Mouse (Mus musculus) mesoderm, embryonic 11.5 days (tissue): ENCODE data around the gene Slc29a1.

Experiments used
- DNase-seq: peaks from one replicate; pipeline ENCODE4 v3.0.0-alpha.2; 2012; ENCODE audit warnings: low read depth, low spot score

Slc29a1 gene

DNA sequence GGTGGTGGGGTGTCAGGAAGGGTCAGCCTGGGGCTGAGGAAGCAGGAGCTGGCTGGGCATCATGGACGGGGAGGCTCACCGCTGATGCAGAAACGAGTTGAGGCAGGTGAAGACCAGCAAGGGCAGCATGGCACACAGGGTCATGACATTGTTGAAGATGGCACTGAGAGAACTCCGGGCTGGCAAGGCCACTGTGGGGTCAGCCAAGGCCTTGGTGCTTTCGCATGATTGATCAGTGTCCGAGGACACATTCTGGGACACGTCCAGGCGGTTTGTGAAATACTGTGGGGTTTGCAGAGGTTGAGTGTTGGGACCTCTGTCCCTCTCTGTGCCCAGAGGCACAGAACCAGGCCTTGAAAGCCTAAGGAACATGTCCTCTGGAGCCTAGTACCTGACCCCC, 9.6 kb downstream of the Slc29a1 start:
- no peak for DNase-seq

DNA sequence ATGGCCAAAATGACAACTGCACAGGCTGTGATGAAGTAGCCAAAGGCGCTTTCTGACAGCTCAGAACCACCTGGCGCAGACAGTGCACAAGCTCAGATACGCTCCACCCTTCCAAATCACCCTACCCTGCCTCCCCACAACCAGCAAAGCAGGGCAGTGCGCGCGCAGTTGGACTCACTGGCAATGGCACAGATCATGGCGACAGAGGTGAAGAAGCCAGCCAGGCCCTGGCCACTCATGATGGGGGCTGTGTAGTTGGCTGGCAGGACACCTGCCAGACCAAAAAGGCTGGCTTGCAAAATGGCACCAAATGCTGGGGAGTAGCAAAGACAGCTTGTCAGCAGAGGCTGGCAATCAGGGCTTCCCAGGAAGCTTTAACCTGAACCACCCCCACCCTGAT, 10.2 kb downstream of the Slc29a1 start:
- no peak for DNase-seq

DNA sequence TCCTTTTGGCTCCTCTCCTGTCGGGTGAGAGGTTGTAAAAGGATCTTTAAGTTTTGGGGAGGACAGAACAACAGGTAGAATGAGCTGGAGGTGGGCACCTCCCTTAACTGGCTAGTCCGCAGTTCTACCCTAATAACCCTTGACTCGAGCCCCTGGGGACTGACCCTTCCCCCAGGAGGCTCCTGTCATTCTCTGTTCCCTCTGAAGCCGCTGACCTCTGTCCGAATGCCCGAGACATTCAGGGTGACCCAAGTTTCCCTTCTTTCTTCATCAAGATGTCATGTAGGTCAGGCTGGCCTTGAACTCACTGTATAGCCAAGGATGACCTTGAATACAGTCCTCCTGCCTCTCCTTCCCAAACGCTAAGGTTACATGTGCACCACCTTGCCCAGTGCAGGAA, 11.0 kb downstream of the Slc29a1 start:
- DNase-seq, result no peak

DNA sequence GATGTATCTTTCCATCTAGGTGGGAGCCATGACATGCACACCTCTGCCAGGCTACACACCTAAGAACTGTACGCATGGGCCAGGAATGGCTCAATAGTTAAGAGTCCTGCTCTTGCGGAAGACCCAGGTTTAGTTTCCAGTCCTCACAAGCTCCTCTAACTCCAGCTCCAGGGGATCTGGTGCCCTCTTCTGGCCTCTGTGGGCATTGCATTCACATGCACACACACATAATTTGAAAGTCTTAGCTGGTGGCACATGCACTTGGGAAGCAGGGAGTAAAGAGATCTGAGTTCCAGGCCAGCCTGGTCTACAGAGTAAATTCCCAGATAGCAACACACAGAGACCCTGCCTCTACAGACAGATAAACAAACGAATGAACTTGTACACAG, 13.0 kb downstream of the Slc29a1 start:
- no peak for DNase-seq

DNA sequence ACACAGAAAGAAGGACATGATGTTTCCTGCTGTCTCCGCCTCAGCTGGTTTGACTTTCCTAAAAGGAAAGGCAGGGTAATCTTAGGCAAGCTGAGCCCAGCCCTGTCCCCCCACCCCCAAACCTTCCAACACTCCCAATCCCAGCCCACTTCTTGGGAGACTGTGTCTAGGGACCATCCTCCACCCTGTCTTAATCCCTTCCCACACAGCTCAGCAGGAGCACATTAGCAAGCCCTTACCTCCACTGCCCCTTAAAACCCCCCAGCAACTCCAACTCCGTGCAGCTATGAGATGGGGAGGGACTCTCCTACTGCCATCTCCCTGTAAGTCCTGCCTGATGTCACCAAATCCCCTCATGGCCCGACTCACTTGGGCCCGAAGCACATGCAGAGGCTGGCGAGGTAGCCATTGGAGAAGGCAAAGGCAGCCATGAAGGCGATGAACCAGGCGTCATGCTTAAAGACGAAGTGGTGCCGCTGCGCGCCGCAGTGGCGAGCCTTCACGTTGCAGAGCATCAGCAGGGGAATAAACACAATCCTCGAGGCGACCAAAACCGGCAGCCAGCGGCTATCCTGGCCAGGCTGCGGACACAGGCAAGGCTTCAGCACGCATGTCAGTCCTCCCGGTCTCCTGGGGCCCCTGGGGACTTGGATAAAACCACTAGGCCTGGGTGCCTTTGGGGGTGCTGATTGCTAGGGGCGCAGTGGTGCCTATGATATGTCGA, 13.5 kb downstream of the Slc29a1 start:
- DNase-seq, result no peak

DNA sequence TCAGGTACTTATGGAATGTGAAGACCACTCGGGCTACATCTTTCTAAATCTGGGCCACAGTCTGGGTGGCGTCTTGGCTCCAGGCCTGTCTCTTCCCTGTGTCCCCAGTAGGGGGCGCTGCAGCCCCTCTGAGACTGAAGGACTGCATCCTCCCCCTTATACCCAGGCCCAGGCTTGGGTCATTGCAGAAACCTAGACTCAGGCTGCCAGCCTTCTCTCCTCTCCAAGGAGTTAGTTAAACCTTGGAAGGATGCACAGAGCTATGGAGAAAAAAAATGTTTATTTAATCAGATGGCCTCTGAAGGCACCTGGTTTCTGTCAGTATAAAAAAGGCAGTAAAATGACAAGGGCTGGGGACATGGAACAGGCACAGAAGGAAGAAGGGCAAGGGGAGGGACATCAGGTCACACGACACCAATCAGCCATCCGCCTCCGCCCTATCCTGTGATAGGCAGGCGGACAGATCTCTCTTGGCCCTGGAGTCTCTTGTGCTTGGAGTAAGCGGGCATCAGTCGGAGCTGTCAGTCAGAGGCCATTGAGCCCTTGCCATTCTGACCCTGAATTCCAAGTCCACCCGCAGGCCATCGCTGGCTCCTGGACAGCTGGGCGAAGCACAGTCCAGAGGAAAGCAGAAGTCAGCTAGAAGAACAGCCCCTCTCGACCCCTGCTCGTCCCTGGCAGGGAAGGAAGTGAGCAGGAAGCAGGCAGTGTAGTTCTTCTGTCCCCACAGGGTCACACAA, 14.3 kb downstream of the Slc29a1 start:
- peak; percentile 84 for DNase-seq

DNA sequence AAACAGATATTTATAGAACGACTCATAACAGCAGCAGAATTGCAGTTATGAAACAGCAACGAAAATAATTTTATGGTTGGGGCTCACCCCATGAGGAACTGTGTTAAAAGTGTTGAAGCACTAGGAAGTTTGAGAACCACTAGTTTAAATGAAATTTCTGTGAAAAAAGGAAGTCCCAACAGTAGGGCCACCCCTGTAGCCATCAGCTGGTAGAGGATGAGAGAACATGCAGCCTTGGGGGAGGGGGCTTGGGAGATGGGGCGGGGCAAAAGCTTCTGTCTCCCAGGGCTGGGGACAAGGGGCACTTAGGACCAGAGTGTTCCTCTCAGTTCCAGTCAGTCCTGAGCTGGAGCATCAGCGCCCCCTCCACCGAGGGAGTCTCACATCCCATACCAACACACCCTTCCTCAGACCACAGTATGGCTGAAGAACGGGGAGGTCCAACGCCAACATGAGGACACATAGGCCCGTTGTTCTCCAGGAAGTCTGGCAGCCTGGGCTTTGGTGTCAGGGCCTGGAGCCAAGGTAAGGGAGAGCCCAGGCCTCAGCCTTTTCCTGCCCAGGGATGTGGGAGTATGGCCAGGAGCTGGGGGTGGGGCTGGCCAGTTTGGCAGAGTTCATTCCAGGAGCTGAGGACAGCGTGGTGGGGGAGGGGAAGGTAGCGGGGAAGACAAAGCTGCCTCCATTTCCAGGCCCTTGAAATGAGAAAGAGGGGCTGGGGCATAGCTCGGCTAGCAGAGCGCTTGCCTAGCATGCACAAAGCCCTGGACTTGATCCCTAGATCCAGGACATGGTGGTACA, 15.1 kb downstream of the Slc29a1 start:
- peak; percentile 42 for DNase-seq

DNA sequence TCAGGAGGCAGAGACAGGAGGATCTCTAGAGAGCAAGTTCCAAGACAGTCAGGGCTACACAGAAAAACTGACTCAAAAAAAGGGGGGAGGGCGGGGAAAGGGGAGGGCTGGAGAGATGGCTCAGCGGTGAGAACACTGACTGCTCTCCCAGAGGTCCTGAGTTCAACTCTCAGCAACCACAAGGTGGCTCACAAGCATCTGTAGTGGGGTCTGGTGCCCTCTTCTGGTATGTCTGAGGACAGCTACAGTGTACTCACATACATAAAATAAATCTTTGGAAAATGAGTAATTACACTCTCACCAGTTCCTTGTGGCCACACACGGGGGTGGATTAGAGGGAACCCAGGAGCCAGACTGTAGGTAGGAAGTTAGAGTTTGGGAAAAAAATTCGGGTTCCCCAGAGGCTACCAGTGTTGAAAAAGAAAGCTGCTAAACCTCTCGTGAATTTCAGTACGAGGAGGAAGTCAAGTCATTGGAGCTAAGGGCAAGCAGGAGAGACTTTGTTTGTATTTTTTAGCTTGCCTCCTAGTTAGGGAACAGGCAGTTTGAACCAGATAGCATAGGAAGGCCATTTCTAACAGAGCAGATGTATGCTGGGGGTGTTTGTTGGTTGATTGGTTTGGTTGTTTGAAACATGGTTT, 16.6 kb downstream of the Slc29a1 start:
- DNase-seq, result no peak

DNA sequence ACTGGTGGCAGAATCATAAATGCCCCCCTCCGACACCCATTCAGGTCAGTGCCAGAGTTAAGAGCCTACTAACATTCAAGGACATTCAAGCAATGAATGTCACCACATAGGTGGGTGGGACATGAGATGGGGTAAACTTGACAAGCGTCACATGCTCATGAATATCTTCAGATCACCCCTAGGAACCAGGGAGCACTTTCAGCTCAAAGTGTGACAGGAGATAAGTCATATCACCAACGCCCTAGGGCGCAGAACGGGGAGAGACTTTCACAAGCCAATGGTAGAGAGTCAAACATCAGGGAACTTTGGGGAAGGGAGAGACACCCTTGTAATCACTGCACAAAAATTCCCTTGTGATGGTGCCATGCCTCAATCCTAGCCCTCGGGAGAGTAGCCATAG, 17.2 kb downstream of the Slc29a1 start:
- DNase-seq, result no peak

DNA sequence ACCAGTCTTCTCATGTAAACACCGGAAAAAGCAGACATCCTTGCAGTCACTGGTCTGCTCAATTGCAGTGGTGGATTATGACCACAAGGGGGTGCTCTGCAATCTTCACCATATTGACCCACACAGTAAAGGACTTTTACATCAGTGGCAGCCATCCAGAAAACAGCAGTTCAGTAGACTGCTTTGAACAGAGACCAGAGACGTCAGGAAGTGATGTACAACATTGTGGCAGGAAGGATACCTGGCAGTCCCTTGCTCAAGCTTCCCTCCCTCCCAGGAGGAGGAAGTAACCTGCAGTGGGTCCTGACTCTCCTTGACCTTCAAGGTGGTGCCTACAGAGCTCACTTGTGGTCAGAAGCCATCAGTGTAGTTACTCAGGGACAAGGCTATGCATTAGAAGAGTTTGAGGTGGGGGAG, 17.8 kb downstream of the Slc29a1 start:
- DNase-seq, result peak; percentile 79

DNA sequence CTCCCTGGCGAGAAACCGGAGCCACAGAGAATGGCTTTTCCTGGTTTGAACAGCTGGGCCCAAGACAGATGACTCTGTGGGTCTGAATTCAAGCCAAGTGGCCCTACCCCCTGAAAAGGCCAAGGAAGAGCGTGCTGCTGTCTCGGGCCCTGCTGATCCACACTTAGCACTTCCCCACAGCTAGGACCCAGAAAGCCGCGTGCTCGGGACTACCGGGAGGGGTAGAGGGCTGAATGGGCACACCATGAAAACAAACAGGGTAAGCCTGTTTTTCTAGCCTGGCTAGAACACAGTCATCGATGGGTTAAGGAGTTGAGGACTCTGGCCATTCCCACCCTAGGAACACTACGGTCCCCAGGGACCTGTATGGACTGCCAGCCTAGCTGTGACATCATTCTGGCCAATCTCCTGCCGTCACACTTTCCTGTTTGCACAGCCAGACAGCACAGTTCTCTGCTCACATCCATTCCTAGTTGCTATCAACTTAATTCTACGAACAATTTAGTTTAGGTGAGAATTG, 18.4 kb downstream of the Slc29a1 start:
- no peak for DNase-seq

DNA sequence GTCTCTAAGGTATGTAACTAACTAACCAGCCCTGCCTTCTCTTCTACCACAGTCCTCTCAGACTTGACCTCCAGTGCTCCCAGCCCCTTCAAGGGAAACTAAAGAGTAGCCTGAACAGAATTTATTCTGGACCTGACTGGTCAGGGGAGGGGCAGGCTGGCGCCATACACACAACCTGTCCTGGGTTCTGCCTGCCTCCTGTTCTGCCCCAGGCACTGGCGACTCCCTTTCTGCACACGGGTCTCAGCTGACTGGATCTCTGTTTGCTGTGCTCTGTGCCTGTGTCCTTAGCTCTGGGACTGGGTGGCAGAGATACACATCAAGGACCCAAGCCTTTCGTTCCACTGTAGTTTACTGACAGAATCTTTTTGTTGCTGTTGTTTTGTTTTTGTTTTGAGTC, 19.9 kb downstream of the Slc29a1 start:
- DNase-seq, result no peak

DNA sequence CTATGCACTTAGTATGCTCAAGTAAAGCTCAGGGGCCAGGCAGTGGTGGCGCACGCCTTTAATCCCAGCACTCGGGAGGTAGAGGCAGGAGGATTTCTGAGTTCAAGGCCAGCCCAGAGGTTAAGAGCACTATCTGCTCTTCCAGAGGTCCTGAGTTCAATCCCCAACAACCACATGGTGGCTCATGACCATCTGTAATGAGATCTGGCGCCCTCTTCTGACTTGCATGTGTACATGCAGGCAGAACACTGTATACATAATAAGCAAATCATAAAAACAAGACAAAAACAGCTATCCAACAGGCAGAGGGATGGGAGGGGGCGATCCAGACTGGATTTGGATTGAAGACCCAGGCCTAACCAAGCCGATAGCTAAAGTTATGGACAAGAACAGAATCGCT, 20.6 kb downstream of the Slc29a1 start:
- DNase-seq, result no peak

DNA sequence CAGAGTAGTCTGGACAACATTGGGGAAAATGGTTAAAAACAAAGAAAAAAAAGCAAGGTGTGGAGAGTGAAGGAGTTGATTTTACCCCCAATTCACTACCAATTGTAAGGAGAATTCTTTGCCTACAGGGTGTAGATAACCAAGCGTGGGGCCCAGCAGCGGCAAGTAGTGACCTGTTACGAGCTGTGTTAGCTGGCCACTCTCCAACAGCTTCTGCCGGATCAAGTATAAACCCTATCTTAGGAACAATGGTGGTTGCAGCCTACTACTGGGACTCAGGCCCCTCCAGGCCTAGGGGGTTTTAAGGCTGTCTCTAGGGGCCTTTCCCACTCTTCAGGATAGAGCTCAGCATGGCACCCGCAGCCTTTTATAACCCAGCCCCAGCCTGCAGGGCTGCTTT, 21.2 kb downstream of the Slc29a1 start:
- no peak for DNase-seq

DNA sequence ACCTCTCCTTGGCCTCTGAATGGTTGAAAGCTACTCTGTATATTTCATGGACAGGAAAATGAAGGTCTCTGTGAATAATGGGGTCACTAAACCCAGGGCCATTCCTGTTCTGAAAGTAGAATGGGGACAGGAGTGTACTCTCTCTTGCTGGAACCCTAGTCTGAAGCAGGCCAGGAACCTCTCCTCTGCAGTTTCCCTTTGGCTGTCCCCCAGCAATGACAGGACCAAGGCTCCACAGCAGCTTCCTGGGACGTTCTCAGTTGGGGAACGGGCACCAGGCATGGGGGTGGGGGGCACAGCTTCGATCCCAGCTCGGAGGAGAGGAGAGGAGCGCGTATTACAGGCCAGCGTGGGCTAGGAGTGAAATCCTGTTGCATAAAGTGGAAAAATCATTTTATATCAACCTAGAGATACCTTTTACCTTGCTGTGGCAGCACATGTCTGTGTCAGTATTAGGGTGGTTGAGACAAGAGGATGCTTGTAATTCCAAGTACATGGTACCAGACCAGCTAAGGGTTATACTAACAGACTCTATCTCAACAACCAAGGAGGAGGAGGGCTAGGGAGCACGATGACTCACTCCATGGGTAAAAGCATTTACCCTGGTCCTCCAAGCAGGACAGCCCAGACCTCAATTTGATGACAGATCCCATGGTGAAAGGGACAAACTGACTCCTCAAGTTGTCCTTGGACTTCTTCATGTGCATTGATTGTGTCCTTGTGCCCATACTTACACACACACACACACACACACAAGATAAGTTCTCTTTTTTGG, 24.1 kb downstream of the Slc29a1 start:
- no peak for DNase-seq

DNA sequence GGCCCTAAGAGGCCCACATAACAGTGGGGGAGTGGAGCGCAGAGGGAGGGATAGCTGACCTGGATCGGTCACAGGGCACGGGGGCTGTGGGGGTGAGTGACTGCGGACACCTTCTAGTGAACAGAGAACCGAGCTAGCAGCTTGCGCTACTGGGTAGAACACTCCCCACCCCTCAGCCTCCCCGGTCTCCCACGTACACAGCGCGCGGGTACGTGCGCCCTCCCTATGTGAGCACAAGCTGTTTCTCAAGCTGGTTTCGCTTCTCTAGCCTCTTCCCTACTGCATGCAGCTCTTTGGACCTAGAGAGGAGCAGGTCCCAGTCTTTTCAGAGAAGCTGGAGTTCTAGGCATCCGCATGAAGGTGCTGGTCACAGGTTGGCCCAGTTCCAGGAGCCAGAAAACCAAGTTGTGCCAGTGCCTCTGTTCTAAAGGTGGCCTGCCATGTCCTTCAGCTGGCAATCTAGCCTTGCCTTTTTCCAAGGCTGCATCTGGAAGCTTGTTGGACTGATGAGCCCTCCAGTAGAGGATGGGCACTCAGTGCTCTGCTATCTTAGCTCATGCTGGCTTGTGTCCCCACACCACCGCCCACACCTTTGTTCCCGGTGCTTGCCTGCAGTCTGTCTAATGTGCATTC, 25.2 kb downstream of the Slc29a1 start:
- no peak for DNase-seq

DNA sequence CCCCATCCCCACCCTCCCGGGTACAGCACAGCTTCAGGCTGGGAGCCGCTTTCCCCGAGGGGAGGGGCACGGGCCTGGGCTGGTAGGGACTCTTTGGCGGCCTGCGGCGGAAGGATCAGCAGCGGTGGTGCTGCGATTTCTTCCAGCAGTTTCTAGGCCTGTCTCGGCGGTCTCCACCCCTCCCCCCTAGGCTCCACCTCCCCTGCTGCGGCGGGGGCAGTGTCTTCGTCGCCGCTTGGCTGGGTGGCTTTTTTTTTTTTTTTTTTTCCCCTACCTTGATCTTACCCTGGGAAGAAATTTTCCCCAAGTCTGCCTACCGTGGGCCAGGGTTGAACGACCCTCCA, 25.7 kb downstream of the Slc29a1 start:
- peak; percentile 94 for DNase-seq

DNA sequence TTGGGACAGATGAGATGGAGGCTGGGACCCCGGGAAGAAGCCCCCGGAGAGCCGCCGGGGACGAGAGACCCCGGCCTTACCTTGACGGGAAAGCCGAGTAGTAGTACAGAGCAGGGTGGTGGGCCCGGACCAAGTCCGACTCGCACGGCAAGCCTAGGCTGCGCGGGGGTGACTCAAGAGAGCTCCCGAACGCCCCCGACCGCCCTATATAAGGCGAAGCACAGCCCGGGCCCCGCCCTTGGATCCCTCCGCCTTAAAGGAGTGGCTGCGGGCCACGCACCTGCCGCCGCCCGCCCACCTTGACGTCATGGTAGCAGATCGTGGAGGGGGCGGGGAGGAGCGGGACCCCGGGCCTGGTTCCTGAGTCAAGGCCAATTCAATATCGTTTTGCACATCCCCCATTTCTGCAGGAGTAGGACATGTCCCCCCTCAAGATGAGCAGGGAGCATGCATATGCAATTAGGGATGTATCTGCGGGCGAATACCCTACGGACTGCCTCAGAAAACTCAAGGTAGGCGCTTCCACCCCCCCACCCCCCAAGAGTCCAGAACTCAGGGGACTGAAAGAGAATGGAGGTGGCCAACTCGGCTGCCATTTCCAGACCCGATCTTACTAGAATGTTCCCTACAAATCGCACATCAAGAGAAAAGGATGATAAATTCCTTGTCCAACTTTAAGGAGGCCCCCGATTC, 26.2 kb downstream of the Slc29a1 start, which contains the start of gene Hsp90ab1:
Gene Hsp90ab1 (minus strand): TSS at position 185 of the 693 bp plus-strand sequence.
- peak; percentile 97 for DNase-seq

DNA sequence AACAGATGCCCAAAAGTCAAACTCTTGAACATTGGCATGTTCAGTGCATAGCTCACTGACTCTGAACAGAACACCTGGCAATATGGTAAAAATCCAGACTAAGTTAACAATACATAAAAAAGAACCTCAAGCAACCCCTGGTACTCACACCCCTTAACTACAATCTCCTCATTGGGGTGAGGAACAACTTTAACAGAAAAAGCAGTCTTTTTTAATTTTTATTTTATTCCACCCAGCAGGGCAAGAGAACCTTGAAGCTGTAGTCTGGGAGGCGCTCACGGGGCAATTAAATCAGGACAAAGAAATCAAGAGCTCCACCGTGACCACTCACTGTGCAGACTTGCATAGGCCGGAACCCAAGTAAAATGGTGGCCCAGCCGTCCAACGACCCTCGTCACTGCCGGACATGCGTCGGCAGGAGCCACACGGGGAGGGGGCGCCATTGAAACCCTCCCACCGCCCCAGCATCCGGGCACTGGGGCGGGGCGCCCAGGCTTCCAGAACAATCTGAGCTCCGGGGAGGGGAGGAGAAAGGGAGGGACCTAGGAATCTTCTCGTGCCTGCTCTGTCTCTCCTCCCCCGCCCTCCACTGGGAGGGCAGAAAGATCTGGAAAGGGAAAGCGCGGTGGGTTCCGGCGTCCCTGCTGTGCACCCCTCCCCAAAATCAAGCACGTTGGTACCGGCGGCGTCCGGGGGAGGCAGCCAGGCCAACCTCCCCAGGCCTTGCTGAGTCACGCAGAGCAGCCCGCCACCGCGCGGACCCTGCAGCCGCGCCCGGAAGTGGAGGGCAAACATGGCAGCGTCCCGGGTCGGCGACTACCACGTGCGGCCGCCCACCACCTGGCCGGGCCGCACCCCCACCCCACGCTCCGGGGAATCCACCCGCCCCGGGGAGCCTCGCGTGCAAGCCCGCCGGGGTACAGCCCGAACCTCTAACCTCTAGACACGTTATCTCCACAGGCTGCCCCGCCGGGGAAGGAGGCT, 27.0 kb downstream of the Slc29a1 start:
- peak; percentile 89 for DNase-seq
